Mouse (Mus musculus) testis, adult 2 months (tissue): ENCODE measurements at regions not wholly inside any gene's neighbourhood (a gene's known extent, or its start where the extent isn't known, plus 50 kb on each side); places are given as distances from the start of the nearest gene placed in this dataset.

Source experiments
- H3K27ac ChIP-seq: fragments of 200-500 bp; 2 replicates; pipeline ENCODE4 v1.5.1; 2012; ENCODE audit warnings: low read depth, low read length; ENCODE audit not compliant: control insufficient read depth, insufficient read depth
- H3K27me3 ChIP-seq: fragments of 200-500 bp; 2 replicates; pipeline ENCODE4 v1.6.1; 2012; ENCODE audit warnings: mild to moderate bottlenecking, low read length, moderate library complexity; ENCODE audit not compliant: control insufficient read depth, insufficient read depth
- H3K36me3 ChIP-seq: fragments of 200-500 bp; 2 replicates; pipeline ENCODE4 v1.6.1; 2012; ENCODE audit warnings: mild to moderate bottlenecking, low read length; ENCODE audit not compliant: control insufficient read depth, insufficient read depth
- H3K4me1 ChIP-seq: fragments of 200-500 bp; 2 replicates; pipeline ENCODE4 v1.6.1; 2012; ENCODE audit warnings: low read length; ENCODE audit not compliant: control insufficient read depth, insufficient read depth
- H3K4me3 ChIP-seq: fragments of 200-500 bp; 2 replicates; pipeline ENCODE4 v1.5.1; 2012; ENCODE audit warnings: low read depth, mild to moderate bottlenecking, low read length, moderate library complexity, mixed read lengths; ENCODE audit not compliant: control insufficient read depth
- CTCF ChIP-seq: fragments of 200-500 bp; IDR thresholded peaks from 2 replicates; pipeline ENCODE4 v1.5.1; 2012; ENCODE audit warnings: low read depth, mild to moderate bottlenecking, inconsistent platforms, low read length, moderate library complexity; ENCODE audit not compliant: control insufficient read depth, insufficient read depth, insufficient replicate concordance
- POLR2A ChIP-seq: fragments of 200-500 bp; IDR thresholded peaks from 2 replicates; pipeline ENCODE4 v1.6.1; 2012; ENCODE audit warnings: low read depth, mild to moderate bottlenecking, inconsistent platforms, low read length, moderate library complexity; ENCODE audit not compliant: control insufficient read depth

- Histone ChIP-seq H3K27ac (no peak overlapping the region), H3K4me1 (no peaks in the 10 kb centered on the region), H3K4me3 (no peak overlapping the region)
Observed at GRCm38 (mm10) chr13:84064291-84064940, 157.7 kb upstream of the Tmem161b start.

DNA sequence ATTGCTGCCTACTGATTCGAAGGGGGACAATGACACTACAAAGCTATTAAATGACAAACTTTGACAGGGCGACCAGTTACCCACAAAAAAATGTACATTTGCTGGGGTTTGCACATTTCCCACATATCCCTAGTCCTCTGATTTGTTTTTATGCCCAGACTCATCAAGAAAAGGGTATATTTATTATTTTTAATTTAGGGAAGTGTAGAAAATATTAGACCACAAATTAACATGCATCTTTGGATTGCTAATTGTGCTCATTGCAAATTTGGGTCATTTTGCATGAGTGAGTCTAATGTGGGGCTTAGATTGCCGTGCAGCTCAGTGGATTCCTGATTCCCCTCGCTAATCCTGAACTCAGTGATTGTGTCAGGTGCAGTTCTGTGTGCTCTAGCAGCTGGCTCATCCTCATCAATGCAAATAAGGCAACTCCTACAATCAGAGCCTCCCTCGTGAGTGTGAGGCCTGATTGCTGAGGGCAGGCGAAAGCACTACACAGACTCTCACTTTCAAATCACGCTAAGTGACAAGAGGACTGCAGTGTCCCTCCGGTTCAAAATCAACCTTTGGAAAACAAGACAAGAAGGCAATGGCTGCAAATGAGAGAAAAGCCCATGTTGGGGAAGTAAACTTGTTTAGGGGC lies 156.7 kb upstream of the Tmem161b start:
- TF ChIP-seq POLR2A (no peak), CTCF (no peak)
- no peak overlapping the region for H3K4me3 ChIP-seq
- H3K27me3 ChIP-seq = no peaks in the 10 kb centered on the region
- H3K27ac ChIP-seq = no peak overlapping the region
- H3K4me1 ChIP-seq = no peaks in the 10 kb centered on the region
- no peaks in the 10 kb centered on the region for H3K36me3 ChIP-seq

More at GRCm38 (mm10) chr13:84064291-84064940, 157.7 kb upstream of the Tmem161b start:
- no peak for TF ChIP-seq POLR2A
- no peak for TF ChIP-seq CTCF
- Histone ChIP-seq H3K36me3 (no peaks in the 10 kb centered on the region), H3K27me3 (no peaks in the 10 kb centered on the region)

DNA sequence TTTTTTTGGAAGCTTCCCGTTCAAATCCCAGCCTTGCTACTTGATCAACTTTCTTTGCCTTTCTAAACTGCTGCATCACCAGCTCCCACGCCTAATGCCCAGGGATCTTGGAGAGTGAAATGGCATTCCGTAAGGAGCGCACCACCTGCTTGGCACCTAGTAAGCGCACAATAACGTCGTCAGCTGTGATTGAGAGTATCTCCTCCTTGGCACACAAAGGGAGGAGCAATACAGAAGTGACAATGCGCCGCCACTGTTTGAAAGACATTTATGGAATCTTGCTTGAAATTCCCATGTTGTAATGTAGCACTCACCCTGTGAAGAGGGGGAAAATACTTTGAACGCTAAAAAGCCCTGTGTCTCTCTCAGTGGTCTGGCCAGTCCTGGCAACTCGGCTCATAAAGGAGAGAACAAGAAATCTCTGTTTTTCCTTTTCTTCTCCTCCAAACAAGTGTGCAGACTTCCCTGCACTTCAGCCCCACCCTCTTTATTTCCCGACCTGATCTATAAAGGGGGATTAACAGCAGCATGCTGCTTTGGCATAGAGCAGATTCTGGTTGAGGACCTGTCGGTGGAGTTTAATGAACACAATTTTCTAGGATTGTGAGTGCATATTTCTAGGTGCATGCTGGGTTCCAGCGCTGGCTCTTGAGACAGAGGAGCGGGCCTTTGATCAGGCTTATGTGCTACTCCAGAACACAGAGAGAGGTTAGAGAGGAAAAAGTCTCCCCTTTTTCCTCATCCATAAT lies 155.7 kb upstream of the Tmem161b start:
- TF ChIP-seq POLR2A (no peak), CTCF (no peak)
- H3K4me1 ChIP-seq = no peaks in the 10 kb centered on the region
- no peaks in the 10 kb centered on the region for H3K27me3 ChIP-seq
- no peak overlapping the region for H3K27ac ChIP-seq
- no peak overlapping the region for H3K4me3 ChIP-seq
- no peaks in the 10 kb centered on the region for H3K36me3 ChIP-seq

- Histone ChIP-seq H3K27ac (no peak overlapping the region), H3K4me3 (no peak overlapping the region), H3K27me3 (no peaks in the 10 kb centered on the region), H3K4me1 (no peaks in the 10 kb centered on the region), H3K36me3 (no peaks in the 10 kb centered on the region)
- no peak for TF ChIP-seq POLR2A
- no peak for TF ChIP-seq CTCF
Observed at GRCm38 (mm10) chr13:84066960-84067665, 155.0 kb upstream of the Tmem161b start.

- no peak overlapping the region for H3K4me3 ChIP-seq
- H3K27ac ChIP-seq = no peak overlapping the region
- no peaks in the 10 kb centered on the region for H3K36me3 ChIP-seq
- TF ChIP-seq POLR2A = no peak
- TF ChIP-seq CTCF = no peak
- H3K4me1 ChIP-seq = no peaks in the 10 kb centered on the region
- H3K27me3 ChIP-seq = no peaks in the 10 kb centered on the region
Observed at GRCm38 (mm10) chr13:84068365-84068764, 153.7 kb upstream of the Tmem161b start.
